Mouse (Mus musculus): Measurements from ENCODE around the gene 4930572O03Rik.
"Not testable (repeated sequence)": the region's sequence is repeated elsewhere in the genome, so short reads cannot be mapped to it uniquely, and the experiment has no call there.

- not testable (repeated sequence) for TF ChIP-seq CTCF, EP300 (IDR thresholded peaks at IDR 0.05)
Measured at GRCm38 (mm10) chr5:15606677-15607076, 50.2 kb downstream of the 4930572O03Rik start.
